Mouse (Mus musculus): Measurements from ENCODE around the gene Sugt1.

Gene Sugt1

DNA sequence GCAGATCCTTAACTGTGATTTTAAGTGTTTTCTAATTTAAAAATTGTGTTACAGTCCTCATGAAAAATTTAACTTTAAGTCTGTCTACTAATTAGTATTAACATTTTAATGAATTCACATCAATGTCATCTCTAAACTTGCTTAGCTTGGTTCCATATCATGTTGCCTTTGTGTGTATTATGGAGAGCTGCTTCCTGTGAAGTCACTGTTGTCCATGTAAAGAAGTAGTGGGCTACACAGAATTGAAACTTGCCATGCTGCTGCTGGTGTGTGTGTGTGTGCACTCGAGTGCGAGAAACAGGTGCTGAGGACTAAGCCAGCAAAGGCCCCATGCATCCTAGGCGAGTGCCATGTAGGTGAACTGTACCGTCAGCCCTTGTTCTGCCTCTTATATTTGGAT lies 19.9 kb downstream of the Sugt1 start:
- DNase-seq (ENCODE audit: low read depth), result no peak

DNA sequence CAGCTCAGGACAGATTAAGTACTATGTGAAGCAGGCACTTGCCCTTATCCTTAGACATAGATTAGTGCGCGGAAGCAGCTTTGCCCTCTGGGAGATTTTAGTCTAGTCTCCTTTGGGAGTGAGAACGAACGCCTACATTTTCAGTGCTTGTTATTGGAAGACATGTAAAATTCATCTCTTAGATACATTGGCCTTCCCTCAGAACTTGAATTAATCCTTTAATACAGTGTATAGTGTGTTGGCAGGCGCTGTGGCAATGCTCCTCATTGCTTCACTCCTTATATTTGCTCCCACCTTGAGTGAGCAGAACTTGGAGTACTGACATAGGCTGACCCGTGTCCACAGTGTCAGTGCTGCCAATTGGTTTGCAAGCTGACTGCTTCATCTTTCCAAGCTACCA lies 20.8 kb downstream of the Sugt1 start:
- DNase-seq (ENCODE audit: low read depth), result no peak

DNA sequence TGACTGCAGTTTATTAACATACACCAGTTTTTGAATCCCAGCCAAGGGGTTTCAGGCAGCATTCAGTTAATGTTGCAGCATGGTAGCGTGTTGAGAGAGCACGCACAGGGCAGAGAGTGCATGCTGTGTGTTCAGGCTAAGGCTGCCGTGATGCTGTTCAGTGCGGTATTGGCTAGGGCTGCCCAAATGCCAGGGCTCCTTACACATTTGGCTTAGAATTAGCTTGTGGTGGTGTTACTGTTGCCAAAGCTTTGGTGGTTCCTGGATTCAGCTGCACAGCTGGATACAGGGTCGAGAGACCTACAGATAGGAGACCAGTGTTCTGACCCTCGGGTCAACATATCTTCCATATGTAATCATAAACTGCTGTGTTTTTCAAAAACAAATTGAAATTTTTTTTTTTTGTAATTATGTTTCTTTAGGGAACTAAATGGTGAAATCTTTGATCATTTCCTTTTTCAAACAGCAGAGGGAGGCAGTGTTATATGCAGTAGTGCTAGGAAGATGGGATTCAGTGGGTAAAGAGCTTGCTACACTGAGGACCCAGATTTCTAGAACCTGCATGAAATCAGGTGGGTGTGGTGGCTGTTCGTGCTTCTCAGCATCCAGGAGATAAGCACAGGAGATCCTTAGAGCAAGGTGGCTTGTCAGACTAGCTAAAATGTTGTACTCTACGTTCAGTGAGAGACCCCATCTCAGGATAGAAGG lies 29.8 kb downstream of the Sugt1 start:
- peak; percentile 66 for DNase-seq (ENCODE audit: low read depth)

DNA sequence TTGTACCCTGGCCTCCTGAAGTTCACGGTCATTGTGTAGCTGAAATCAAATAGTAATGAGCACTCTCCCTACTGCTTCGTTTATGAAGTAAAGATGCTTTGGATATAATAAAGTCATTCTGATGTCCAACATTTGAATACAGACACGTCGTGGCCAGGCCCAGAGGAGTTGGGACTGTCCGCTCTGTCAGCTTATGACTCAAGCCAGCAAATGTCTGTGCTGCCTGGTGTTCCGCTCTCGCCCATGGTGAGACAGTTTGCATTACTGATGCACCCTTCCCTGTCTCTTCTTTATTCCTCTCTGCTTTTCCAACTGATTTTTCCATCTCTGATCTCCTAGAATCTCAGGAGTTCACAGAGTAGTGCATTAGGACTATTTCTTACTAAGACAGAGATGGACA lies 32.3 kb downstream of the Sugt1 start:
- no peak for DNase-seq (ENCODE audit: low read depth)

- no peak for DNase-seq (ENCODE audit: low read depth)
Measured at GRCm38 (mm10) chr14:79621143-79621542, 33.7 kb downstream of the Sugt1 start.

- no peak for DNase-seq (ENCODE audit: low read depth)
Measured at GRCm38 (mm10) chr14:79632330-79632729, 44.8 kb downstream of the Sugt1 start.

- DNase-seq (ENCODE audit: low read depth), result no peak
Measured at GRCm38 (mm10) chr14:79633196-79633595, 45.7 kb downstream of the Sugt1 start.

DNA sequence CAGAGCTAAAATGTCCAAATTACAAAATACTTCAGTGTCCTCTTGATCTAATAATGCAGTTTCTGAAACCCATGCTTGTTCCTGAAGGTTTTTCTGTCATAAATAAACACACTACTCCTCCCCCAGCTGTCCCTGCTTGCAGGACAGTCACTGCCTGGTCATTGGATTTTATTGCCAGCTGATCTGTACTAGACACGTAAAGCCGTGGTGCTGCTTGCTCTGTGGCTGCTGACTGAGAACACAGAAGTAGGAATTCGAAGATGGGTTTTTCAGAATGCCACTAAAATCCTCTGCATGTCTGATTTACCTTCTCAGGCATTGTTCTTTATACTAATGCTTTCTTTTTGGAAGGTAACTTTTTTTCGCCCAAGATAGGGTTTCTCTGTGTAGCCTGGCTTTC lies 49.3 kb downstream of the Sugt1 start:
- no peak for DNase-seq (ENCODE audit: low read depth)

- no peak for DNase-seq (ENCODE audit: low read depth)
Measured at GRCm38 (mm10) chr14:79642063-79642462, 54.6 kb downstream of the Sugt1 start.

GRCm38 (mm10) chr14:79645378-79645777 lies 57.9 kb downstream of the Sugt1 start:
- DNase-seq (ENCODE audit: low read depth), result no peak

GRCm38 (mm10) chr14:79649680-79650079 lies 62.2 kb downstream of the Sugt1 start:
- DNase-seq (ENCODE audit: low read depth), result no peak

DNA sequence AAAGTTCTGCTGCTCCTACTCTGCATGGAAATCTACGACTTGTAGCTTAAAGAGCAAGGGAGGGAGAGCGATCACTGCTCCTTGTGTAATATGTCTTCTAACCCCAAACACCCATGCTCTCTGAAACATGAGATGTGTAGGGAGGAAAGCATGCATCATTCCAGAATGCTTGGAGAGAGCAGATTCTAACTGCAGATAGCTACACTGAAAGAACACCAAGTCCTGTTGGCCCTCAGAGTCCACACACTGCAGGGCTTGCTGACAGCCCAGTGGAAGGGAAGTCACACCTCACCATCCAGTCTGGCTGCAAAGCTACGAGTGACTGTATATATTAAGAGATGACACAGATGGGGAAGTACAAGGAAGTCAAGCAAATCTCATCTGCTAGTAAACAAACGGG lies 65.2 kb downstream of the Sugt1 start:
- no peak for DNase-seq (ENCODE audit: low read depth)

GRCm38 (mm10) chr14:79658286-79658685 lies 70.8 kb downstream of the Sugt1 start:
- peak; percentile 83 for DNase-seq (ENCODE audit: low read depth)

GRCm38 (mm10) chr14:79658748-79659508 lies 71.4 kb downstream of the Sugt1 start:
- DNase-seq (ENCODE audit: low read depth), result no peak

GRCm38 (mm10) chr14:79660467-79660866 lies 73.0 kb downstream of the Sugt1 start:
- DNase-seq (ENCODE audit: low read depth), result no peak

DNA sequence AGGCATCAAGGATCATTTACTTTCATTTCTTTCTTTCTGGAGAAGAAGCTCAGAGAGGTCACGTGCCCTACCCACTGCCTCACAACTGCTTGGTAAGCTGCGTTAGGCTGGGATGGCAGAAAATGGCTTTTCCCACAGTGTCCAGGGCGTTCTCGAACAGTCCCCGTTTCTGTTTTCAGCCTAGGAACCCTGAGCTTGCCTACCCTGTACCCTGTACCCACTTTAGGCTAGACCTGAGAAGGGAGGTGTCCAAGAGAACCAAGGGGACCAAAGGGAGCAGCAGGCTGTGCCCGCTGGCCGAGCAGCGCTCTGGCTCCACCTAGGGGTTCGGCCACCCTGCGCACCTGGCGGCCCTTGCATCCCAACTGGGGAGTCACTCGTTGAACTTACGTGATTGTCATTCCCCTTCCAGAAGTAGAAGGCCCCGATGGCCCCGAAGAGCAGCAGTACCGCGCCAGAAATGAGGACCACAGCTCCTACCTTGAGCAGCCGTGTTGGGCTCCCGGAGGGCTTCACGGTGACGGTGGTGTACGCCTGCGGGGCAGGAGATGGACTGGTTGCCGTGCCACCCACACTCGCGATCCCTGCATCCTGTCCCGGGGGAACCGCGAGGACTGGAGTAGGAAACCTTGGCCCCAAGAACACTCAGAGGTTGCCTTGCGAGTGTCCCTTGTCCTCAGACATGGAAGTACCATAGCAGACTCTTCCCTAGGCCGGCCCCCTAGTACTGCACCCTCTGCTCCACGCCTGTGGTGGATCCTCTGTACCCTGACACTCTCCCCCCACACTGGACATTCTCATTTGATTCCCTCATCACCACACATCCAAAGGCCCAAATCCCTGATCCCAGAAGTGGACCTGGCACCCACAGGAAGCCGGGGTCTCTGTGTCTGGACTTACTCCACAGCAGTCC lies 73.8 kb downstream of the Sugt1 start:
- DNase-seq (ENCODE audit: low read depth), result no peak

DNA sequence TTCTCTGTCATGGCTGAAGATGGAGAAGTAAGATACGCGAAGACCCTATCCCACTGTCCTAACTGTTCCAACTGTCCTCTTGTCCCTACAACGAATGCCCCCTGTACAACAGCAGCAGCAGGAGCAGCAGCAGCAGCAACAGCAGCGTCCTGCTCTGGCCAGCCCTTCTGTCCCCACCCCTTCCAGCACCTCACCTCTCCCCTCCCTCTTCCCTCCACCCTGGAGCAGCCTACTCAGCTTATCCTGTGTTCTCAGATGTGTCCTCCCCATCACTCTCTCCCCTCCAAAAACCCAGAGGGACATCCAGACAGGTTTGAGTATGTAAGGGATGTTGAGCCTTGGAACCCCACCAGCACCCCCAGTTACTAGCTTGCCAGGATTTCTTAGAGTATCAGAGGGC lies 74.5 kb downstream of the Sugt1 start, which contains the start of gene Cnmd:
TSS of gene Cnmd (minus strand) at position 170 of the 400 bp plus-strand sequence.
- DNase-seq (ENCODE audit: low read depth), result no peak

DNA sequence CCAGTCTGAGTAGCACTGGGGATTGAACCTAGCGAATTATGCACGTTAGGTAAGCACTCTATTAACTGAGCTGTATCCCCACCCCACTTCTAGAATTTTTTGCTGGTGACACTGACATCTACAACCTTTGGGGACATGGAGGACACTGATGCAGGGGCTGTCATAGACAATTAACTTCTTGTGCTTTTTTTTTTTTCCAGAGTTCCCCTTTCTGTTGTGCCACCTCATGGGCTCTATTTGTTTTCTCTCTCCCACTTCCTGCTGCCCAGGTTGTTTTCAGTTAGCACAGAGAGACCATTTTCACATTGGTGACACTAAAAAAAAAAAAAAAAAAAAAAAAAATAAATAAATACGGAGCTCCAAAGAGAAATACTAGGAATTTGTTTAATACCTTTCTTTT lies 83.5 kb downstream of the Sugt1 start:
- DNase-seq (ENCODE audit: low read depth), result no peak

GRCm38 (mm10) chr14:79672567-79672966 lies 85.1 kb downstream of the Sugt1 start:
- DNase-seq (ENCODE audit: low read depth), result no peak

GRCm38 (mm10) chr14:79673083-79674013 lies 85.9 kb downstream of the Sugt1 start:
- DNase-seq (ENCODE audit: low read depth), result no peak

- DNase-seq (ENCODE audit: low read depth), result no peak
Measured at GRCm38 (mm10) chr14:79677108-79677753, 89.7 kb downstream of the Sugt1 start.
